Mouse (Mus musculus) hindbrain, embryonic 11.5 days (tissue): ENCODE data around the gene Fkbpl. TPM values are rescaled to one million over a fixed set of nuclear protein-coding genes. Genes with fewer than 3 reads are reported as not detected.

Experiments used
- ATAC-seq: fragments of 200-750 bp; cut with Nextera tagmentation; 2 replicates; pipeline ENCODE4 v1.8.0; 2017; ENCODE audit warnings: mild to moderate bottlenecking, moderate TSS enrichment, moderate library complexity; ENCODE audit not compliant: low FRiP score
- DNase-seq: peaks from one replicate; pipeline ENCODE4 v3.0.0-alpha.2; 2015; ENCODE audit warnings: low spot score
- H3K27ac ChIP-seq: fragments of 300-500 bp; sonication (generic); 2 replicates; pipeline ENCODE4 v1.5.1; 2014; ENCODE audit warnings: mild to moderate bottlenecking, low read depth, low read length
- H3K27me3 ChIP-seq: fragments of 300-500 bp; sonication (generic); 2 replicates; pipeline ENCODE4 v1.6.1; 2014; ENCODE audit warnings: mild to moderate bottlenecking, low read length, moderate library complexity, mixed read lengths; ENCODE audit not compliant: control insufficient read depth, insufficient read depth
- H3K36me3 ChIP-seq: fragments of 300-500 bp; sonication (generic); 2 replicates; pipeline ENCODE4 v1.6.1; 2014; ENCODE audit warnings: mild to moderate bottlenecking, low read length, moderate library complexity, mixed read lengths; ENCODE audit not compliant: control insufficient read depth, insufficient read depth
- H3K4me1 ChIP-seq: fragments of 300-500 bp; sonication (generic); replicated peaks from 2 replicates; pipeline ENCODE4 v1.6.1; 2014; ENCODE audit warnings: low read length, mixed read lengths; ENCODE audit not compliant: control insufficient read depth, insufficient read depth
- H3K4me2 ChIP-seq: fragments of 300-500 bp; sonication (generic); replicated peaks from 2 replicates; pipeline ENCODE4 v1.6.1; 2014; ENCODE audit warnings: mild to moderate bottlenecking, low read depth, low read length
- H3K4me3 ChIP-seq: fragments of 300-500 bp; sonication (generic); 2 replicates; pipeline ENCODE4 v1.5.1; 2014; ENCODE audit warnings: low read depth, low read length
- H3K9ac ChIP-seq: fragments of 300-500 bp; sonication (generic); 2 replicates; pipeline ENCODE4 v1.6.1; 2014; ENCODE audit warnings: low read depth, low read length
- H3K9me3 ChIP-seq: fragments of 300-500 bp; sonication (generic); 2 replicates; pipeline ENCODE4 v1.6.1; 2016; ENCODE audit warnings: low read length; ENCODE audit not compliant: control insufficient read depth
- WGBS: fragments of 180-500 bp; shearing (Covaris S2); extraction: QIAGEN DNeasy Blood & Tissue Kit; methylation state at CpG from one replicate; pipeline ENCODE4 v1.1.7; 2014; 5-methylcytosine and 5-hydroxymethylcytosine counted together
- polyA plus RNA-seq: library from polyadenylated mRNA; unstranded; fragments of >200 nt; fragmentation: Nextera tagmentation; extraction: Ambion mirVana; gene quantifications from 2 replicates; pipeline ENCODE4 v1.2.1, GENCODE M21; 2014

The Fkbpl gene
- polyA plus RNA-seq, 1 experiment from 2014 or later: 17.2 TPM

DNA sequence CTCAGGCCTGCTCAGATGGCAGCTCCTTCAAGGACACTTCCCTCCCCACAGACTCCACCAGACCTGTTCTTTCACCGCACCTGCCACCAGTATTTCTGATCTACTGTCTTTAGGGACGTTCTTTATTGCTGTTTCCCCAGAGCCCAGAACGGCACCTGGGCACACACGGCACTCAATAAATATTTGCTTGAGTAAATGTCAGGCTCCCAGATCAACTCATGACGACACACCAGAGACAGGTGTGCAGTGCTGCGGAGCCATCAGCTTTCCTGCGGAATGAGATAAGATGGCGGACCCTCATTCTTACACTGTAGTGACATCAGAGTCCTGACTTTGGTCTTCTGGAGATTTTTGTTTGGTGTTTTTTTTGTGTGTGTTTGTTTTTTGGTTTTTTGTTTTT lies 23.6 kb upstream of the Fkbpl start:
- no peak overlapping the region for H3K9ac ChIP-seq
- no peaks in the 10 kb centered on the region for H3K9me3 ChIP-seq
- peaks cover under 1% of the 10 kb centered on the region; the same call in 1 of the 2 replicates for H3K4me1 ChIP-seq
- WGBS: 93% methylated on average over 8 of the region's 8 CpGs
- DNase-seq: no peak
- no peaks in the 10 kb centered on the region for H3K27me3 ChIP-seq
- no peaks in the 10 kb centered on the region for H3K36me3 ChIP-seq
- no peak overlapping the region for H3K27ac ChIP-seq
- H3K4me2 ChIP-seq: no peak overlapping the region
- ATAC-seq: no peak
- H3K4me3 ChIP-seq: no peak overlapping the region

DNA sequence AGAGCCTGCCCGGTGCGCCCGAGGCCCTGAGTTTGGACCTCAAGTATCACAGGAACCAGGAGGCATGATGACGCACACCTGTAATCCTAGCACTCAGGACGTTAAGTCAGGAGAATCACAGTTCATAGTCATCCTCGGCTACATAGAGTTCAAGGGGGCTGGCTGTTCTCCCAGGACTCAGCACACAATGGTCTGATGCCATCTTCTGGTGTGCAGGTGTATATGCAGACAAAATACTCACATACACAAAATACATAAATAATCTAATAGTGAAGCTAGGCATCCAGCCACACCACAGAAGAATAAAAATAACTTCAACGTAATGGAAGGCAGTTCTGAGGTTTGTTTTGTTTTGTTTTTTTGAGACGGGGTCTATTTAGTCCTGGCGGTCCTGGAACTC lies 21.4 kb upstream of the Fkbpl start:
- Histone ChIP-seq H3K4me3 (no peak overlapping the region), H3K9ac (no peak overlapping the region), H3K27me3 (no peaks in the 10 kb centered on the region), H3K36me3 (no peaks in the 10 kb centered on the region), H3K9me3 (no peaks in the 10 kb centered on the region), H3K27ac (no peak overlapping the region), H3K4me1 (peaks cover 8% of the 10 kb centered on the region; the same call in 1 of the 2 replicates), H3K4me2 (no peak overlapping the region)
- WGBS: 88% methylated on average over 9 of the region's 9 CpGs
- DNase-seq (no peak), ATAC-seq (no peak)

DNA sequence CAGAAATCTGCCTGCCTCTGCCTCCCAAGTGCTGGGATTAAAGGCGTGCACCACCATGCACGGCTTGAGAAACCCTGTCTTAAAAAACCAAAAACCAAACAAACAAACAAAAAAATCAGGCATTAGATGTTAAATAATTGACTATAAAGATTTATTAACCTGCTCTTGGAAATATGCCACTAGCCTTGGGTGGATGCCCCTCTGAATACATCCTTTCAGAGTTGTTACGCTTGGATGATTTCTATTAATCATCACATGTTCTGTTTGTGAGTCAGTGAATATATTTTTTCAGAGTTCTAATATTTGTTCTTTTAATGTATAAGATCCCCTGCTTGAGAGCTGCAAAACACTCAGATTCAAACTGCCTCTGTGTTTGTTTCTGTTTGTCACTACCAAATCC lies 19.6 kb upstream of the Fkbpl start:
- Histone ChIP-seq H3K36me3 (no peaks in the 10 kb centered on the region), H3K4me2 (no peak overlapping the region), H3K27ac (no peak overlapping the region), H3K4me3 (no peak overlapping the region), H3K9me3 (no peaks in the 10 kb centered on the region), H3K9ac (no peak overlapping the region), H3K27me3 (peaks cover 9% of the 10 kb centered on the region), H3K4me1 (peaks cover 24% of the 10 kb centered on the region)
- ATAC-seq (no peak), DNase-seq (no peak)
- WGBS: 99% methylated on average over 3 of the region's 3 CpGs

DNA sequence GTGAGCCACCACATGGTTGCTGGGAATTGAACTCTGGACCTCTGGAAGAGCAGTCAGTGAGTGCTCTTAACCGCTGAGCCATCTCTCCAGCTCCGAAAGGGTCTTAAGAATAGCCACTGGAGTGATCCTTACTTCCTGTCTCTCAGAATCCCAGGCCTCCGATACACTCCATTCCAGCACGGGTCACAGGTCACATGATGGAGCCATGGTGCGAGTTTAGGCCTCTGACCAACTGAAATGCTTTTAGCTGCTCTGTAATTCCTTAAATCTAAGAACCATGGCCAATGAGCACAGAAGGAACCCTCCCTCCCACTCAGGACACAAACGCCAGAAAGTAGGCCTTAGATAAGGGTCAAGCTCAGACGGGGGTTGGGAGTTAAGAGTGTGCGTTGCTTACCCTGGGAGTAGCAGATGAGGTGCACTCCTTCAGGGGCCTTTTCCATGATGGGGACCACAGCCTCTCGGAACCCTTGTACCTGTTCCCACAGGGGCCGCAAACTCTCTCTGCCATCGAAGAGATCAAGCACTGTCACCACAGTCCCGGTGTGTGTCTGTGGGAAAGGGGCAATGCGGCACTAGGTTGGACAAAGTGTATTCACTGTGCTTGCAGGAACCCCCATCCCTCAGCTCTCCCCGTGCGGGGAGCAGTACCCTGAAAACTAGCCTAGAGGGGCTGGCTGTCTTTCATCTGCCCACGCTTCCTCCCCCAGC lies 18.3 kb upstream of the Fkbpl start:
- WGBS: 52% methylated on average over 16 of the region's 16 CpGs
- Histone ChIP-seq H3K27me3 (peaks cover 21% of the 10 kb centered on the region), H3K9ac (peak overlapping the region; percentile 64), H3K4me3 (peak overlapping the region; percentile 67), H3K4me1 (peaks cover 26% of the 10 kb centered on the region), H3K36me3 (no peaks in the 10 kb centered on the region), H3K4me2 (peak overlapping the region; percentile 60), H3K27ac (peak overlapping the region; percentile 8), H3K9me3 (no peaks in the 10 kb centered on the region)
- DNase-seq: no peak
- no peak for ATAC-seq

DNA sequence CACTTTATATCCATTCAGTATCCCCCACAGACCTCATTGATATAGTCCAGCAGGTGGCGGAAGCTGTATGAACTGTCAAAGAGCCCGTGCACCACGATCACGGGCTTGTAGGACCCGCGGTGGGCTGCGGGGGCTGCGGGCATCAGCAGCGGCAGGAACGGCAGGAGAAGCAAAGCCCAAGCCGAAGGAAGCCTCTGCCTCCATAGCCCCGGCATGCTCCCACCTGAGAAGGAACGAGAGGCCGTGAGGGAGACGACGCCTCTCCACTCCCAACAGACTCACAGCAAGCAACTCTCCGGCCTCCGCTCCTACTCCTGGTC lies 17.8 kb upstream of the Fkbpl start:
- H3K27ac ChIP-seq: peak overlapping the region; percentile 8
- H3K4me1 ChIP-seq: peaks cover 29% of the 10 kb centered on the region
- ATAC-seq (peak; percentile 46), DNase-seq (peak; percentile 69)
- peak overlapping the region; percentile 64 for H3K9ac ChIP-seq
- no peaks in the 10 kb centered on the region for H3K9me3 ChIP-seq
- peaks cover 26% of the 10 kb centered on the region for H3K27me3 ChIP-seq
- peak overlapping the region; percentile 60 for H3K4me2 ChIP-seq
- peak overlapping the region; percentile 67 for H3K4me3 ChIP-seq
- WGBS: 0% methylated on average over 18 of the region's 18 CpGs
- no peaks in the 10 kb centered on the region for H3K36me3 ChIP-seq

DNA sequence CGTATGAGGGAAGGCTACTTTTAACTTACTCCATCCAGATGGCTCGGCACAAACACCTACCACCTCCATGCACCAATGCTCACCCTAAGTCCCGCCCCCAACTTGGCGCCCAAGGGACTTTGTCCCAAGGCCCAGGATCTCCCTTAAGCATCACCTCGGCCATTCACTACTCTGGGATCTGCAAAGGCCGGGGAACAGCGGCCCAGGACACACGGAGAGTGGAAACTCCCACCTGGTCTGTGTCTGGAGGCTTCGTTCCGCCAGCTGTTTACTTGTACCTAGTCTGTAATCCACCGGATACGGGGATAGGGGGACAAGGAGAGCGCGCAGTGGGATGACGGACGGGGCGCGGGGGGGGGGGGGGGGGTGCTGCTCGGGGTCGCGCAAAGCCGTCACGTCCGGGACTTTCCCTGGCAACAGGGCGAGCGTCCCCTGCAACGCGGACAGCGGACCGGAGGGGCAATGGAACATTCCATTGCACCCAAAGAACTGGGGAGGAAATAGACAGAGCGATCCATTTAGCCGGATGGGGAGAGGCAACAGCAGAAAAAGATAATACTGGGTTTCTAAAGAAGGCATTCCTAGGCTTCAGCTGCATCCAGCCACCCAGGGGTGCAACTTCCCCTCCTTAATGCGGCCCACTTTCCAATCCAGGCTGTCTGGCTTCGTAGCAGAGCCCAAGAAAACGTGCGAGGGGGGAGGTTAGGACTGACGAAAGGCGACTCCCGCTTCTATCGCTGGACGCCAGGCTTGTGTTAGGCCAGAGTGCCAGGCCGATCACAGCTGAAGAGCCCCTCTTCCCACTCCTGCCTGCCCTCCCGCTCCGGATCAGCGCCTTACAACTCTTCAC lies 17.2 kb upstream of the Fkbpl start:
- Histone ChIP-seq H3K4me3 (peak overlapping the region; percentile 67), H3K27me3 (peaks cover 31% of the 10 kb centered on the region), H3K27ac (peak overlapping the region; percentile 77), H3K9ac (peak overlapping the region; percentile 68), H3K4me1 (peaks cover 32% of the 10 kb centered on the region), H3K9me3 (no peaks in the 10 kb centered on the region), H3K36me3 (no peaks in the 10 kb centered on the region), H3K4me2 (peak overlapping the region; percentile 60)
- under 1% methylated on average over 41 of the region's 45 CpGs for WGBS
- DNase-seq (peak; percentile 86), ATAC-seq (peak; percentile 83)

DNA sequence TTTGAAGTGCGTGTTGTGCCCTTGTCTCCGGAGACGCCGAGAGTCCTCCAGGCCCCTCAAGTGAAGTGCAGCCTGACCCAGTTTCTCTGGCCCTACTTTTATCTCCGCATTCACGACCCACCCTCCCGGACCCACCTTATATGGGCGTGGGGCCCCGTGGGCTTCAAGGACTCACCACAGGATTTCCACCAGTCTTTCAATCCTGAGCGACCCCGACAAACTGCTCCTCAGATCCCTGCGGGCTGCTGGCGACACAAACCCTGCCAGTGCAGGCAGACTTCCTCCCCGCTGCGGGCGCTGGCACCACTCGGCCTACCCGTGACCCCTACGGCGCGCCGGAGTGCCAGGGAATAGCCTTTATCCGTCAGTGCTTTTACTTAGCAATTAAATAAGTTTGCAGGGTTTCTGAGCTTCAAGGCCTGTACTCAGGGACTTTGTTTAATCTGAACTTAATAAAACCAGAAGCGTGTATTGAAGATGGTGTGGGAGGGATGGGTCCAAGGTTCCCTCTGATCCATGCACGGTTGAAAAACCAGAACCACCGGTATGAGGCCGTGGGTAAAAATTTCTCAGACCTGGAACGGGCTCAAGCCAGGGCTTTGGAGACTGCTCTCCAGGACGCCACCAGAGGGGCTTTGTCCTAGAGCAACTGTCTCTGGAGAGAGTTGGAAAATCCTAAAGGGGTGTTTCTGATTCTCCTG lies 16.5 kb upstream of the Fkbpl start, which contains the start of gene Ppt2:
Ppt2 (minus strand) TSS at position 568 of the 701 bp plus-strand sequence.
- ATAC-seq (peak; percentile 4; the same call in 1 of the 2 replicates), DNase-seq (no peak)
- Histone ChIP-seq H3K36me3 (no peaks in the 10 kb centered on the region), H3K4me2 (peak within 1 kb of the TSS; percentile 60), H3K9me3 (no peaks in the 10 kb centered on the region), H3K4me3 (peak within 1 kb of the TSS; percentile 67), H3K27ac (peak within 1 kb of the TSS; percentile 77), H3K4me1 (peaks cover 32% of the 10 kb centered on the region), H3K27me3 (peaks cover 35% of the 10 kb centered on the region), H3K9ac (peak within 1 kb of the TSS; percentile 68)
- WGBS: 8% methylated on average over 29 of the region's 29 CpGs

DNA sequence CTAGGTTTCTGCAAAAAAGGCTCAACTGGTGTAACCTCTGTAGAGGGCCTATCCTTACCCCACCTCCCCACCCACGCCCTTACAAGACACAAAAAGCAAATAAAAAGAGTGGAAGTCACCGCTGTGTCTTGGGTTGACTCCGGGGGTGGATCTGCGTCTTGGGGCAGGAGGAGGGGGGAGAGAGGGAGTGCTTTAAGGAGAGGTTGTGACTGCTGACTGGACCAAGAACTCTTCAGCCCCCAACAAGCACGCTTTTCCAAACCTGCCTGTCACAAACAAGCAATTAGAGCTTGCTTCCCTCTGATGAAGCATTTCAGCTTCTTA lies 16.0 kb upstream of the Fkbpl start:
- ATAC-seq (no peak), DNase-seq (no peak)
- Histone ChIP-seq H3K4me3 (peak overlapping the region; percentile 67; the same call in 1 of the 2 replicates), H3K27ac (no peak overlapping the region), H3K4me2 (peak overlapping the region; percentile 60; the same call in 1 of the 2 replicates), H3K4me1 (peaks cover 32% of the 10 kb centered on the region), H3K36me3 (no peaks in the 10 kb centered on the region), H3K27me3 (peaks cover 35% of the 10 kb centered on the region), H3K9ac (no peak overlapping the region), H3K9me3 (no peaks in the 10 kb centered on the region)
- WGBS: 30% methylated on average over 5 of the region's 5 CpGs
